Mouse (Mus musculus) neutrophil, adult 59 days (primary cell): Measurements from ENCODE around the gene Vmn2r80. TPM values are rescaled to one million over a fixed set of nuclear protein-coding genes. Genes with fewer than 3 reads are reported as not detected.

Experiments used
- total RNA-seq, 2 experiments: library from RNA; stranded (reverse); gene quantifications; 1 replicate in 1 of 2; 2 replicates in 1 of 2; pipeline ENCODE4 v1.2.4; 2023

Vmn2r80 gene
- not detected for total RNA-seq

GRCm38 (mm10) chr10:79148469-79148868 is at the start of gene Vmn2r80:
Gene Vmn2r80 (plus strand): TSS chr10:79148769.

Other genes with a start within 250 kb of the Vmn2r80 start
- not detected for gene Olfr1354, start 235.6 kb upstream of the Vmn2r80 start, total RNA-seq
- not detected for gene Olfr8, start 198.1 kb upstream of the Vmn2r80 start, total RNA-seq
- gene Olfr1353, start 185.5 kb upstream of the Vmn2r80 start, total RNA-seq = not detected
- not detected for gene Olfr1352, start 167.7 kb upstream of the Vmn2r80 start, total RNA-seq
- gene Olfr1351, start 136.3 kb upstream of the Vmn2r80 start, total RNA-seq = not detected
- gene Olfr57, start 120.0 kb upstream of the Vmn2r80 start, total RNA-seq = not detected
- 1 to 10 TPM; 3.4 to 5.6 TPM for gene 2610008E11Rik, start 51.2 kb upstream of the Vmn2r80 start, total RNA-seq
- gene Vmn2r81, start 98.9 kb downstream of the Vmn2r80 start, total RNA-seq = not detected
- gene Vmn2r82, start 207.8 kb downstream of the Vmn2r80 start, total RNA-seq = not detected